Mouse (Mus musculus) thymus, postnatal 4 days (tissue): ENCODE data around the gene Rhox2h.
"Not testable (repeated sequence)": the region's sequence is repeated elsewhere in the genome, so short reads cannot be mapped to it uniquely, and the experiment has no call there.

ENCODE experiments used
- DNase-seq: peaks from one replicate; pipeline ENCODE4 v3.0.0; 2021

Rhox2h gene

GRCm38 (mm10) chrX:37673177-37673576 lies at the start of gene Rhox2h:
Gene Rhox2h (minus strand): TSS chrX:37673277.
- not testable (repeated sequence) for DNase-seq

- DNase-seq = no peak
Measured at GRCm38 (mm10) chrX:37701821-37702387, 28.8 kb upstream of the Rhox2h start.

- no peak for DNase-seq
Measured at GRCm38 (mm10) chrX:37692261-37692660, 19.2 kb upstream of the Rhox2h start.

GRCm38 (mm10) chrX:37683031-37683715 lies 10.1 kb upstream of the Rhox2h start:
- DNase-seq = no peak

- not testable (repeated sequence) for DNase-seq
Measured at GRCm38 (mm10) chrX:37668664-37669063, 4.4 kb downstream of the Rhox2h start, which contains the start of gene Rhox3h. Gene Rhox3h (minus strand): TSS chrX:37668764.

GRCm38 (mm10) chrX:37651227-37651626 lies 21.9 kb downstream of the Rhox2h start, which contains the start of gene Rhox4g:
Gene Rhox4g (minus strand): TSS chrX:37651327.
- DNase-seq = not testable (repeated sequence)

- not testable (repeated sequence) for DNase-seq
Measured at GRCm38 (mm10) chrX:37643370-37643769, 29.7 kb downstream of the Rhox2h start, which contains the start of gene Rhox2g. Gene Rhox2g (minus strand): TSS chrX:37643470.

- DNase-seq = not testable (repeated sequence)
Measured at GRCm38 (mm10) chrX:37628512-37628911, 44.6 kb downstream of the Rhox2h start, which contains the start of gene Rhox3g. Gene Rhox3g (minus strand): TSS chrX:37628612.
